Mouse (Mus musculus) CD8-positive naive resting alpha-beta T cell, adult 2 months (primary cell): ENCODE results near the gene Cela3b.

Experiments
- DNase-seq, 2 experiments: peaks; one replicate each; pipeline ENCODE4 v3.0.0; 2022; ENCODE audit warnings: low read depth in 2 of 2, low spot score in 2 of 2

The Cela3b gene

DNA sequence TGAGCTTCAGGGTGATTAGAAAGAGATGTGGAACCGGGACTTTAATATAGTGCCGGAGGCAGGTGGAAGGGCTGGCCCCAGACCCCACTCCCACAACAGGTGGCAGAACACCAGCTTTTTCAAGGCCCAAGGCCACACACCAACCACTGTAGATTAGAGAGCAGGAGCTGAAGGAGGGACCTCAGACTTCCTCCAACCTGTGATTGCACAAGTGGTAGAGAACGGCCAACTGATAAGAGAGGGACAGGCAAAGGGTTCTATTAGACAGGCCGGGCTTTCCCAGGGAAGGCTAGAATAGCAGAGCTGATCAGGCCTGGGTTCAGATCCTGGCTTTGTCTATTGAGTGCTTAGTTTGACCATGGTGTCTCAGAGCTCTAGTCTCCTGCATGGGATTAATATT lies at the start of gene Cela3b:
Gene Cela3b (minus strand): TSS at position 39 of the 400 bp plus-strand sequence.
- DNase-seq, result no peak

DNA sequence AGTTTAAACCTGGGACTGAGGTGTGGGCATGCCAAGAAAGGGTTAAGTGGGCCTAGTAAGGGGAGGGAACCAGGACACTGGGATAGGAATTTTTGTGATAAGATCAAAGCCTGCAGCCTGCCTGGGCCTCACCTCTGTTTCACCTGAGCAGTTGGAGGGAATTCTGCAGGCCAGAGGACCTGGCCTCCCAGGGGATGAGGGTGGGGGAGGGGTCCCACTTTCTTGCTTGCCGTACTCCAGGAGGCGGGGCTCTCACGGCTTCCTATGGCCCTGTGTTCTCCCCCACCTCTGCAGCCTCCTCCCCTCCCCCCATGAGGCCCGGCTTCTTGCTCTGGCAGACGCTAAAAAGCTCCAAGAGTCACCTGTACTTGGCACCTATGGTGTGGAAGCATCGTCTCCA lies 49.4 kb upstream of the Cela3b start:
- DNase-seq, result no peak

DNA sequence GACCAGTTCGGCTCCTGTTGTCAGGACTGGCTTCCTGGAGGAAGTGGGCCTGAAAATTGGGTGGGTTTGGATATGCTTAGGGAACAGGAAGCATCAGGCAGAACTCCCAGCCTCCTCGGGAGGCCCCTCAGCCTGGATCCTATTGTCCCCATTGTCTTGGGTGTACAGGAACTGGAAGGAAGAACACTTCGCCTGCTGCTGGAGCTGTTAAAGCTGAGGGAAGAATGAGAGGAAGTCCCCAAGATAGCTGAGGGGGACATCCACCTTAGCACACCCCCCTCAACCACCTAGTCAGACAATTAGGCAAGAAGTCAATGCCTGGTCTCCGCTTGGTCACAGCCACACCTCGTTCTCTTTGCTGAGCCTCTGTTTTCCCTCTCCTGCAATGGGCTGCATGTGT lies 48.0 kb upstream of the Cela3b start:
- DNase-seq, result no peak

DNA sequence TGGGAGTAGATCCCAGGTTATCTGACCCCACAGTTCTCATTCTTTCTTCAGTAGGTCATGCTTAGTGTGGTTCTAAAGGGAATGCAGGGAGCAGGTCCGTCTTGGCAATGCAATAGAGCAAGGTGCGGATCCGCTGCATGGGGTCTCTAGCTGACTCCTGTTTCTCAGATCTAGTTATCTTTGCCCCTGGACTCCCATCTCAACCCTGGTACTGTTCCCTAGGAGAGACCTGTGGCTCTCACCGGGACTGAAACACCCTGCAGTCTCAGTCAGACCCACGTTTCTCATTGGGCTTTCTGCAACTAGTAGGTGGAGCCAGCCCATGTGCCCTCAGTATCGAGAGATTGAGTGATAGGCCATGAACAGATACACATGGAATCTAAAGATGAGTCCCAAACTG lies 47.3 kb upstream of the Cela3b start:
- DNase-seq, result no peak

DNA sequence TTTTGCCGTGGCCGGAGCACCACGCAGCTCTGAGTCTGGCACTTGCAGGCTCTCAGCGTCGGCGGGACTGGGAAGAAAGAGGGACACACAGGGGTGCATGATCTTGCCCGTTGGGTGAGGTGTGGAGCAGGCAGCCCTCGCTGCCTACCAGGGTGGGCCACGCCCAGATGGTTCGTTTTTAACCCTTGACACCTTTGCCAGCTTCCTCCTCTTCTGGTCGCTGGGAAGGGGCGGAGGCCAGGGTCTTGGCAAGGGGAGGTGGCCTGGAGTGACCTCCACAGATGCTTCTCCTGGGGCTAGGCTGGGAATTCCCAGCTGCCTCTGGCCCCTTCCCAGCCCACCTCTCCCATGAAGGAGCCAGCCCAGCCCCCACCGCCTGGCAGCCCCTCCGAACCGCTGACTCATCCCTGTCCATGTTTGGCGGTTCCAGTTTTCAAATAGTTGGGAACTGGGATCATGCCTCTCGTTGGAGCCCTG lies 46.5 kb upstream of the Cela3b start:
- no peak for DNase-seq

DNA sequence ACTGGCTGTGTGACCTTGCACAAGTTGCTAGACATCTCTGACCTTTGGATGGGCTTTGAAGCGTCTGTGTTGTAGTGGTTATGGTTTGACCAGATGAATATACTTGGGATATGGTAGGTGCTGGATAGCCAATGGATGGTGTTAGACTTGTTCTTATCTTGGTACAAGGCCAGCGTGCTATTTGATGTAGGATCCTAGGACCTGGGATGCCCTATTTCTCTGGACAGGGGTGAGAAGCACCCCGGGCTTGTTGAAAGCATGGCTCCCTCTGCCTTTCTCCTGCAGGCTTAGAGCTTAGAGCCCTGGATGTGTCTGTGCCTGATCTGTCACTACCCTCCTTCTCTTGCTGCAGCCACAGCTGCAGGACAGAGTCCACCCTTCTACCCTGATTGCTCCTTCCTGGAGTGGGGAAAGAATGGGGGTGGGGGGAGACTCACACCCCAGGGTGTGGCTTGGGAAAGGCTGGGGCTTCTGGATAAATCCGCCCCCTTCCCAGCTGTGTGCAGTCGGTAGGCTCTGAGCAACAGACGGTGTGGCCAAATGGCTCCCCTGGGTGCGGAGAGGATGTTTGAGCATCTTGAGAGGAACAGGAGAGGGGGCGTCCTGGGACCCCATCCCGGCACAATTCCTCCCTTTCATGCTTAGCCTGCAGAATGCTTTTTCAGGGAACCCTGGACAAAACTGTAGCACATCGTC lies 45.9 kb upstream of the Cela3b start:
- DNase-seq, result no peak

DNA sequence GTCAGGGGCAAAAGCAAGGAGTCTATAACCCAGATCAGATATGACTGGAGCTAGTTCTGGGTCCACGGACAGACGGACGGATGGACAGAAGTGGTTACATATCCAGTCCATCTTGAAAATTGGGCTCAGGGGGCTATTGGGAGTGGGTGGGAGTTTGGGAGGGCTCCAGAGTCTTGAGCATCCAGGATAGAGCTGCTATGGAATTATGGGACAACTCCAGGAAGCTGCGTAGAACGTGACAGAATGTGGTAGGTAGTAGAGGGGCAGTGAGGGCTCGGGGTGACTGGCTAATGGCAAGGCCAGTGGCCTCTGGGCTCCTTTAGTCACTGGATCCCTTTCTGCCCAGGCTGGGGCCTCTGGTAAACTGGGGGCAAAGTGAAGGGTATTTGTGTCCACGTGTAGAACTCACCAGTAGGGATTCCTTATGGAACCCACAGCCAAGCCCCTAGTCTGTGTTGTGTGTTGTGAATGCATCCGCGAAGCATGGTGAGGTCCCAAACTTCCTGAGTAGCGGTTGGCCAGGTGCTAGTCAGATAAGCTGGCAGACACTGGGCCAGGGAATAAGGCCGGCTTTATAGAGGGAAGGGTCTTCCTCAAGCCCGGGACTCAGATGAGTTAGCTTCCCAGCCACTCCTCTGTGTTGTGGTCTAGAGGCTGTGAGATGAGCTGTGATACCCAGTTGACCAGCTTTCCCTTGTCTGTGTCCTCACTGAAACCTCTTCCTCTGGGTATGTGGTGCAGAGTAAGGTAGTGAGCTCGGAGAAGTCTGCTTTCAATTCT lies 45.1 kb upstream of the Cela3b start:
- DNase-seq, result no peak

DNA sequence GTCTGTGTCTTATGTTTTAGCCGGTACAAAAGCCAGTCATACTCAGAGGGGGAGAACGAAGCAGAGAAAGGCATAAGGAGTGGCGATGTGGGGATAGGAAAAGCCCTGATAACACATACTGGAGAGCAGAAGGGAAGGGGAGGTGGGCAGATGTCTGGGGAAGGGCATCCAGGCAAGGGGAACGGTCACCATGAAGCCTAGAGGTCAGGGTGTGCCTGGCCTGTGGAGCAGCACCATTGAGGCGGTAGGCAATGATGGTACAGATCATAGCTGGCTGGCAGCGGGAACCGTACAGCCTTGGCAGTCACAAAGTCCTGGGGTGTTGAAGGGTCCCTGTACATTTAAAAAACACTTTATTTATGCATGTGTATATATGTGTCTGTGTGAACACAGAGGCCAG lies 44.4 kb upstream of the Cela3b start:
- no peak for DNase-seq

DNA sequence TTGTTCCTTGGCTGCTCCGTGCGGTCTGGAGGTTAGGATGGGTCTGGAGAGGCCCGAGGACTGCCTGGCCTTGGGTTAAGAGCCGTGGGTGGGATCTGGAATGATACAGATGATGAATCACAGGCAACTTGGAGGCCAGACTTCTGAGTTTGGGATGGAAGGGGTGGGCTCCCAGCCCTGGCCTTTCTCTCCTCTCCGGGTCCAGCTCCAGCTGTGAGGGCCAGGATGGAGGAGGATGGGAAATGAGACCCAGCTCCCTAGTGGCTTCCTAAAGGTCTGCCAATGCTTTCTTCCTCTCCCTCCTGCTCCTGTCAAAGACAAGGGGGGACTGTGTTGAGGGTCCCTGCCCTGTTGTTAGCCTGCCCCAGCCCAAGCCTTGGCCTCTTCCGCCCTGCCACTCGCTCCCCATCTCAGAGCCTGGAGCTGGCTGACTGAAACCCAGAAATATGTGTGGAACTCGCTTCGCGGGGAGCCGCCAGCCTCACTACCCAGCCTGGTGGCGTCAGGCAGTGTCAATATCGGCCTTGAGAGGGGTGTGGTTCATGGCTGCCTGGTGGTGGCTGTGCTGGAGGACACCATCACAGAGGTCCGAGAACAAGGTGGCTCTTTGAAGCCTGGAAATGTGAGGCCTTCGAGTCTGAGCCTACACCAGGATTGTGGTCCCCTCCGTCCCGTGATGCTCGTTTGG lies 43.5 kb upstream of the Cela3b start:
- no peak for DNase-seq

DNA sequence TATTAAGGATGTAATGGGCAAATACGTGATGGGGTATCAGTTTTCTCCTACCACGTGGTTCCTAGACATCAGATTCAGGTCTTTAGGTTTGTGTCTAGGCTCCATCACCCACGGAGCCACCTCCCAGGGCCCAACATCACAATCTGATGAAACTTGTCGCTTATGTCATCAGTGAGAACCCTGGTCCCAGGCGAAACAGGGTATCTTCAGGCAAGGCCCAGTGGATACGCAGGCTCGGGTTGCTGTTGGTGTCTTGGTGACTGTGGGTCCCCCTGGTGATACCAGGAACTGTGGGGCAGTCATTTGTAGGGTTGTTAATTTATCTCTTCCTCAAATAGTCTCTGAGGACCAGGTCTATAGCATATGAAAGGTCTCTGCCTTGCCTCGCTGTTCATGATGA lies 42.9 kb upstream of the Cela3b start:
- no peak for DNase-seq

DNA sequence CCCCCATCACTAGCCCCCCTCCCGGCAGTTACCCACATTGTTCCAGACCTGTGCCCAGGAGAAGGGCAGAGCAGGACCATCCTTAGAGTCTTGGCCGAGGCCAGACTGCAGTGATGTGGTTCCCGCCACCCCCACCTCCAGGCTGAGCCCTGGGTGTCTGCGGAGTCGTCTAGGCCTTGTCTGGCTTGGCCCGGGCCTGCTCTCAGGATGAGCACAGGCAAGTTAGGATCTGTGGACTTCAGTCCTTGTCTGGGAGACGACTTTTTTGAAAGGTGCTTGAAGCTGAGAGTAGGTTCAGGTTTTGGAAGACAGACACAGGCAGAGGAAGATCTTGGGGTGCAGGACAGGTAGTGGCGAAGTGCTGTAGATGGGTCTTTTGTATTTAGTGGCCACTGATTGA lies 41.0 kb upstream of the Cela3b start:
- no peak for DNase-seq

DNA sequence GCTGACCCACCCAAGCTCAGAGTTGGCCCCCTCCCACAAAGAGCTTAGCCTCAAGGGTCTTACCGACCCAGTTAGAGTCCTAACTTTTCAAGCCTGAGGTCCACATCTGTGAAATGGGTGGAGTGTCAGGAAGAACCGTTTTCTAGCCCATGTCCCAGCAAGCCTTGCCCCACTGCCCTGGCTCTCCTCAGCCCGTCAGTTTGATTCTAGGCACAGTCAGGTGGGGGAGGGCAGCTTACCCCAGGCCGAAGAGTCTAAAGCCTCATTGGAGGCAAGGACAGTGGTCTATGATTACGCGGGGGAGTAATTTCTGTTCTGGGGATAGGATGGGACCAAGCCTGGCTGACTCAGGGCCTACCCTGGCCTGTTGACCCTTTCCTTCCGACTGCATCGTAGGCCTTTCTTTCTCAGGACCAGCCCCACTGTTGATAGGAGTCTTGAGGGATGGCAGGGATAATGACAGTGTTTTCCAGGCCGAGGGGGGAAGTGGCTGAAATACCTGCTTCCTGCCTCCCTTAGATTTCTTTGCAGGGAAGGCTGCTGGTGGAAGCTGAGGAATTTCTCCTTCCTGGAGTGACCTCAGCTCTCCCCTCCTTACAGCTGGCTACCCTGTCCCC lies 40.5 kb upstream of the Cela3b start:
- no peak for DNase-seq

DNA sequence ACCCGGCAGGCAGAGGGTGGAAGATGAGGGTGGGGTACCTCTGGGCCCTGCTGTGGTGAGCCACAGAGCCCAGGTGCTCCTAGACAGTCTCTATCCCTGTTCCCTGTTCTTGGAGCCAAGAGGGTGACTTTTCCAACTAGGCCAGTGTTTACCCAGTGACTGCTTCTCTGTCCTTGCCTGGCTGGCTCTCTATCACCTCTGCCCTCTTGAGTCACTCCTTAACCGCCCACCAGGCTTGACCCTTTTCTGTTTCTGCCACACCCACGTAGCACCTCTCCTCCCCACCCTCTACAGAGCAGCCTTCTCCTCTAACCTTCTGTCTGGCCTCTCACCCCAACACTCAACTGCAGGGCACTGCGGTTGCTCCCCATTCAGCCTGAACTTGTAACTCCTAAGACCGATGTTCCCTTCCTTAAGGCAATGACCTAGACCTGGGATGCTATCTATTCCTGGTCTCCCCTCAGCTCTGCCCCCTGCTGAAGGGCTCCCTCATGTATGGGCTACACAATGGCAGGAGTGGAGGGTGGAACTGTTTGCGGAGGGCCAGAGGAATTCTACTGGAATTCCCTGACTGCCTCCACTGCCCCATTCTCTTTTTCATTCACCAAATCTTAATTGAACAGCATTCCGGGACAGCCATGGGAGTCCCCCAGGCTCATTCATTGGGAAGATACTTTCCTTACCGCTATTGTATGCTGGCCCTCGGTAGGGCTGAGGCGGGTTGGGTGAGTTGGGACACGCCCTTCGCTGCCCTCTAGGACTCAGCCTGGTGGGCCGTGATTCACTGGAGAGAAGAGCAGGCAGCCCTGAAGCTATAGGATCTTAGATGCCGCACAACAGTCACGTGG lies 39.7 kb upstream of the Cela3b start:
- no peak for DNase-seq

DNA sequence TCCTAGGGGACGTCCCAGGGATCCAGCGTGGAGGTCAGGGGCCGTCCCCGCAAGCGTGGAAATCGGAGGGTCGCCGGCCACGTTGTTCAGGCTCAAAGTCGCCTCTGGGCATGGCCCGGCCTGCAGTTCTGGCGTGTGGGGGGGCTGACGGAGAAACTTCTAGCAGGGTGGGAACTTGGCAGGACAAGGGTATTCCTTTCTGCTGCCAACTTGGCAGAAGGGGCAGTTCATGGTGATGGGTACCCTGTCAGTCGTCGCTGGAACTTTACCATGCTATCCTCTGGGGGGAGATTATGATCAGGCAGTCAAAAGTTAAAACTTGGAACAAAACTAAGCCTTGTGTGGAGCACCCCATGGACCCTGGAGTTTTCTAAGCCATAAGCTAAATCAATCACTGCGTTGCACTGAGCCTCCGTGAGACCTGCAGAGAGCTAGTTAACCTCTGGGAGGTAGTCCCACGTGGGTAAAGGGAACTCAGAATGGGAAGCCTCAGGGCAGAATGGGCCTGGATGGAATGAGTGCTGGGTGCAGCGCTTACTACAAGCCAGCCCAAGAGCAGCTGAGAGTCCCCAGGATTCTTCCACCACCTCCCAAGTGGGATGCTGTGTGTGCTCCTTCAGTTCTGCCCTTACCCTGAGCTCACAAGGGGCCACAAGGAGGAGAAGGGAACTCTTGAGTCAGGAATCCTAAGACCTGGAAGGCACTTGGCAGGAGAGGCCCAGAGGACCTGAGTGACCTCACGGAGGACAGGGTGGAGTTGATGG lies 38.9 kb upstream of the Cela3b start:
- no peak for DNase-seq

DNA sequence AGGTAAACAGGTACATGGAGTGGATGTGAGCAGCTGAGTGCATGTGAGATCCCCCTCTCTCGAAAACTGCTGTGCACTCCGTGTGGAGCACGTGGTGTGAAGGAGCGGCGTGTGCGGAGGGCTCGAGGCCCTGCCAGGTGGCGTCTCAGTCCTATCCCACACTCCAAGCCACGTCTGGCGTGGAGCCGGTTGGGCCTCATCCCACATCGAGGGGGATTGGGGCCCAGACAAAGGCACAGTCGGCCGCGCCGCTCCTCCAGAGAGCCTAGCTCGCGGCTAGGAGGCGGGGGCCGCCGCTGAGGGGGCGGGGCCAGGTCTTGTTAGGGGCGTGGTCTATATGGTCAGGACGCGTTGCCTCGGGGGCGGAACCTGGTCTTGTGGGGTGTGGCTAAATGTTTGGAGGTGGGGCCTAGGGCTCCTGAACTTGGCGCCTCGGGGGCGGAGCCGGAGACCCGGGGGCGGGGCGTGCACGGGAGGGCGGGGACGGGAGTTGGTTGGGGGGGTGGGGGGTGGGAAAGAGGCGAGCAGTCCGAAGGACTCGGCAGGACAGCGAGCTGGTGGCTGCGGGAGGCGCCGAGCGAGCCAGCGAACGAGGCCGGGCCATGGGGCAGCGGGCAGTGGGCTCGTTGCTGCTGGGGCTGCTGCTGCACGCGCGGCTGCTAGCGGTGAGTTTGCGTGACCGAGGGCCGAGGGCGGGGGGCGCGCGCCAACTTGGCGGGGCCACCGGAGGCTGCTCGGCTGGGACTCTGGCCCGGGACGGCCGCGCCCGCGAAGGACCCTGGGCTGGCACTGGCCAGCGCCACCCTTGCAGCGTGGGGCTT lies 38.1 kb upstream of the Cela3b start, which contains the start of gene Hspg2:
Gene Hspg2 (plus strand): TSS at position 510 of the 821 bp plus-strand sequence.
- DNase-seq, result peak; percentile 64 to 82

DNA sequence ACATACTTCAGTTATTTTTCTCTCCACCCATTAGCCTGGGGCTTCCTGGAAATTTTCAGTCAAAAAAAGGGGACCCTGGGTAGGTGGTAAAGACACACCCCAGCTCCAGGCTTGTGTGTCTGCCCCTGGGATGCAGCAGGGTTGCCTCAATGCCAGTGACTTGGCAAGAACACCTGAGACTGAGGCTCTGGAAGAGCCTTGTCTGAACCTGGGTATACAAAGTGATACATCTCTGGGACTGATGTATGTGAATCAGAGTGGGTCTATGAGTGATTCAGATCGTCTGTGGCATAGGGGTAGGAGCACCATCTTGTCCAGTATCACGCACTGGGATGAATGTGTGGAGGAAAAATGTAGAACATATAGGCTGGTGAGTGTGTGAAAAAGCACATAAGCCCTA lies 37.2 kb upstream of the Cela3b start:
- DNase-seq, result no peak

DNA sequence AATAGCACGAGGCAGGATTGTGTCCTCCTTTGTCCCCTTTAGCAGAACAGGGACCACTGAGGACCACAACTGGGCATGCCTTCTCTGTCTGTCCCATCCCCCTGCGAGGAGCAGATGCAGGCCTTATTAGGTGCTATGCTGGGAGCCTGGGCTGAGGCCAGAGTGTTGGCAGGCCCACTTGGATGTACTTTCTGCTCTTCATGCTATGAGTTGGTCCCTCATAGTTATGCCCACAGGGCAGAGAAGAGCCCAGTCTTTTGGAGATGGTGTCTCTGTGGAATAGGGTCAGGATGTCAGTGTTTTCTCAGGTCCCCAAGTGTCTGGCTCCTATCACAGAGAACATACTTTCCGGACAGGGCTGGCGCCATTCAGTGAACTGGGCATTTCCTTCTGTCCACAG lies 36.7 kb upstream of the Cela3b start:
- DNase-seq, result no peak

DNA sequence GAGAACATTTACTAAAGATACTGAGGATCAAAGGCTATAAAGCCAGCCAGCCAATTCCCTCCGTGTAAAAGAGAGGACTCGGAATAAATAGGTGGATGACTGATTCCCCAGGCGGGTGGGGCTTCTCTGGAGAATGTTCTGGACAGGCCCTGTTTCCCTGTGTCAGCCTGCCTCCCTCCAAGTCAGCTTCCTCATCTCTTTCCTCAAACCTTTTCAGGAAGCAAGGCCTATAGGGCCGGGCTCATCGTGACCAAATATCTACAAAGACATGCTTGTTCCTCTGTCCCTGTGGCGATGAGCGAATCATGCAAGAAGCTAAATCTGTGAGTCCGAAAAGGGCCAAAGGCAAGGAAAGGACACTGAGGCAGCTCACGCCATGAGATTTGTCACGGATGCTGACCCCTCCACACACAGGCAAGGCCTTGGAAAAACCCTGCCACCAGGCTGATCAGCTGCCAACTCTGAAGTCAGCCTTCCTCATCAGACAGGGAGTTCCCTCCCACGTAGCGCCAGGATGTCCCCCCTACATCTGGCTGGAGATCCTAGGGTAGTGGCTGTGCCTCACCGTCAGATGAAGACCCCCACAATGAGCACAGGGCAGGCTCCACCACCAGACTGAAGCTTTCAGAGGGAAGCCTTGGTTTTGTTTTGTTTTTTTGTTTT lies 34.9 kb upstream of the Cela3b start:
- no peak for DNase-seq
